Mouse (Mus musculus): Measurements from ENCODE around the gene Rnf215.

DNA sequence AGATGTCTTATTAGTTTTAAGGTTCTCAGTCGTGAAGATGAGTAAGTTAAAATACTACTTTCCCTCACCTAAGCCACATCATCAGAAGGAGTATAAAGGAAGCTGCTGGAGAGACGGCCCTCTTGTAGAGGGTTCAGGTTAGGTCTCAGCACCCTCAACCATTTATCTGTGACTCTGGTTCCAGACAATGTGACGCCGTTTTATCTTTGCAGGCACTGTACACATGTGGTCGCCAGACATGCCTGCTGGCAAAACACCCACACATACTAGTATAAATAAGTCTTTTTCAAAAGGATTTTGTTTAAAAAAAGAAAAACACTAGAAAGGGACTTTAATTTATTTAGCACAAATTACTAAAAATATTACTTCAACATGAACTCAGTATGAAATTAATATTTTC lies 20.6 kb downstream of the Rnf215 start:
- TF ChIP-seq CTCF (IDR thresholded peaks at IDR 0.05; ENCODE audit: extremely low read depth, insufficient read depth, low read length) (no peak), POLR2A (IDR thresholded peaks at IDR 0.05; ENCODE audit: extremely low read depth, insufficient read depth, low read length) (no peak)
